Mouse (Mus musculus): ENCODE measurements around the gene Trmt61a. TPM values are rescaled to one million over a fixed set of nuclear protein-coding genes. Genes with fewer than 3 reads are reported as not detected.

Trmt61a gene
- polyA plus RNA-seq, 1 experiment from 2014 or later, result 8.8 TPM

DNA sequence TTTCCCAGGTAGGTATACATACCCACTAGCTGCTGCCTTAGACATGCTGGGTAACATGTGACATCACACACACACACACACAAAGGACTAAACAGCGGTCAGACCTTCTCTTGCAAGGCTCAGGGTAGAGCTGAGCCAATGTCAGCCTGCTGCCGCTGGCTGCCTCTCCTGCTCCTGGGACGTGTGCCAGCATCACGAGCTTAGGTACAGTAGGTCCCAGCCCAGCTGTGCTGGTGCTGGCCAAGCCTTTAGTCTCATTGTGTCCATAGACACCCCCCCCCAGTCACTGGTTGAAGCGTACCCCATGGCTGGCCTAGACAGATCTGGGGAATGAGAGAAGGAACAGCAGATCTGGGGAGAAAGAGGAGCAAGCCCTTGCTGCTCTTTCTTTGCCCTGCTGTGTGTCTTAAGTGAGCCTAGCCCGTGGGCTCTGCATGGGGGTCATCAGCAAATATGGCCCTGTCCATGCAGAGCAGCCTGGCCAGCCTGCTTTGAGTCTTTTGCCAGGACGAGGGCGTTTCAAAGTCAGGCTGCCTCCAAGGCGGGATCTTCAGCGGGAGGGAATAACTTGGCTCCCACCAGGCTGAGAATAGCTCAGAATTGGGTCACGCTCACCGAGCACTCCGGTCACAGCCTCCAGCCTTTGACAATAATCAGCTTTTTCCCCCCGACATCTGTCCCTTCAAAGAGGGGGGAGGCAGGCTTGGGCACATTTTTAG lies 9.6 kb downstream of the Trmt61a start:
- Histone ChIP-seq H3K9me3 (replicated peaks) (no peaks in the 10 kb centered on the region), H3K9ac (peak overlapping the region; percentile 60), H3K4me3 (no peak overlapping the region), H3K4me2 (peak overlapping the region; percentile 19; the same call in 1 of the 2 replicates), H3K27ac (ENCODE audit: poor library complexity, severe bottlenecking) (peak overlapping the region; percentile 91), H3K27me3 (replicated peaks) (no peaks in the 10 kb centered on the region), H3K4me1 (replicated peaks) (peaks cover 67% of the 10 kb centered on the region), H3K36me3 (0 out of 2 replicates have a peak, but pooled peaks cover 4% of the 10 kb centered on the region)
- WGBS, result 24% methylated on average over 14 of the region's 14 CpGs
- peak; percentile 56; the same call in 1 of the 2 replicates for ATAC-seq (ENCODE audit: insufficient number of reproducible peaks, low FRiP score)

DNA sequence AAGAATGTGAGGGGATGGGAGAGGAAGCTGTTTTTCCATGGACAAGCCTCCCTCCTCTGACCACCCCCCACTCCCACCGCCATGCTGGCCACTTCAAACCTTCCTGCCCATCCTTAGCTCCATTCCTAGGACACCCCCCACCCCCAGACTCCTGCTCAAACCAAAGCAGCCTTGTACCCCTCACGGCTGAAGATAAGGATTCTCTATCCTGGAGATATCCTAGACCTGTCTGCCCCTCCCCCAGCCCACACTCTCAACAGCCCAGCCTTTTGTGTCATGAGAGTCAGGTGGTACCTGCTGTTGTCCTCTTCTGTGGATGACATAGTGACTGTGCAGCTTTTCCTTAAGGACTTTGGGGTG lies 10.1 kb downstream of the Trmt61a start:
- no peaks in the 10 kb centered on the region for H3K27me3 ChIP-seq (replicated peaks)
- no peak overlapping the region for H3K4me3 ChIP-seq
- no peaks in the 10 kb centered on the region for H3K9me3 ChIP-seq (replicated peaks)
- peak overlapping the region; percentile 19; the same call in 1 of the 2 replicates for H3K4me2 ChIP-seq
- 19% methylated on average over 2 of the region's 2 CpGs for WGBS
- H3K4me1 ChIP-seq (replicated peaks), result peaks cover 67% of the 10 kb centered on the region
- no peak for ATAC-seq (ENCODE audit: insufficient number of reproducible peaks, low FRiP score)
- H3K36me3 ChIP-seq, result 0 out of 2 replicates have a peak, but pooled peaks cover 4% of the 10 kb centered on the region
- peak overlapping the region; percentile 91 for H3K27ac ChIP-seq (ENCODE audit: poor library complexity, severe bottlenecking)
- peak overlapping the region; percentile 60; the same call in 1 of the 2 replicates for H3K9ac ChIP-seq

DNA sequence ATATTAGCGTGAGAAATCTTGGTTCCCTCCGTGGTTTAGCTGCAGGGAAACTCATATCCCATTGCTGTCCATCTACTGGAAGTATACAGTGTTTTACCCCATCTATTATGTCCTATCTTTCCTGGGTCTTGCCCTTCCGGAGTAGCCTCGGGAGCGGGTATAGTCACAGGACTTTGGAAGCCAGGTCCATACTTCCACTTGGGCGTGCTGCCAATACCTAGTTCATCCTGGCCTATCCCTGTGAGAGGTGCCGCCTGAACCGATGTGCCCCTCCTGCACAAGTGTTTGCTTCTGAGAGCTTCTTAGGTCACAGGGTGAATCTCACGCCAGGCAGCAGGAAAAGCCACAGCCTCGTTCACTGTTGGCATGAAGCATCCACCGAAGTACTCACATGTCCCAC lies 11.5 kb downstream of the Trmt61a start:
- H3K9ac ChIP-seq, result no peak overlapping the region
- no peak for ATAC-seq (ENCODE audit: insufficient number of reproducible peaks, low FRiP score)
- WGBS, result 68% methylated on average over 11 of the region's 11 CpGs
- H3K4me3 ChIP-seq, result no peak overlapping the region
- no peak overlapping the region for H3K4me2 ChIP-seq
- no peak overlapping the region for H3K27ac ChIP-seq (ENCODE audit: poor library complexity, severe bottlenecking)
- H3K36me3 ChIP-seq, result no peaks in the 10 kb centered on the region
- no peaks in the 10 kb centered on the region for H3K9me3 ChIP-seq (replicated peaks)
- no peaks in the 10 kb centered on the region for H3K27me3 ChIP-seq (replicated peaks)
- H3K4me1 ChIP-seq (replicated peaks), result peaks cover 69% of the 10 kb centered on the region

DNA sequence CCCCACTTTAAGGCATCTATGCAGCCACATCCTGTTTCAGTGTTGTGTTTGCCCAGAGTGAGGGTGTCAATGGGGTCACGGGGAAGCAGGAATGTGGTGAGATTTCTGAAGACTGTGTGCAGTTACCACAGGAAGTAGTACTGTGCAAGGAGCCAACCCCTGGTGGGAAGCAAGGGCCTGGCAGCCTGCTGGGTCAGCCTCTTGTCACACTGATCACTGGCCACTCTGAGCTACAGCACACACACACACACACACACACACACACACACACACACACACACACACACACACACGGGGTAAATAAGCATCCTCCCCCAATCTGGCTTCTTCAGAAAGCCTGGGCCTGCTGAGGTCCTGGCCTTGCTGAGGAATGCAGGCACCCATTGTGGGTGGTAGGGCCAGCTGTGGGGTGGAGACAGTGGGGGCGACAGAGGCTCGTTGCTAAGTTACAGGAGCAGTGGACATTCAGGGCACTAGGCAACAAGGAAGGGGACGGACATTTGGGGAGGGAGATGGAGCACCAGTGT lies 13.5 kb downstream of the Trmt61a start:
- H3K9ac ChIP-seq, result peak overlapping the region; percentile 6; the same call in 1 of the 2 replicates
- no peaks in the 10 kb centered on the region for H3K36me3 ChIP-seq
- H3K9me3 ChIP-seq (replicated peaks), result no peaks in the 10 kb centered on the region
- H3K4me3 ChIP-seq, result no peak overlapping the region
- peak overlapping the region; percentile 34; the same call in 1 of the 2 replicates for H3K27ac ChIP-seq (ENCODE audit: poor library complexity, severe bottlenecking)
- WGBS, result 29% methylated on average over 5 of the region's 5 CpGs
- ATAC-seq (ENCODE audit: insufficient number of reproducible peaks, low FRiP score), result no peak
- H3K27me3 ChIP-seq (replicated peaks), result no peaks in the 10 kb centered on the region
- H3K4me2 ChIP-seq, result no peak overlapping the region
- peaks cover 81% of the 10 kb centered on the region for H3K4me1 ChIP-seq (replicated peaks)

DNA sequence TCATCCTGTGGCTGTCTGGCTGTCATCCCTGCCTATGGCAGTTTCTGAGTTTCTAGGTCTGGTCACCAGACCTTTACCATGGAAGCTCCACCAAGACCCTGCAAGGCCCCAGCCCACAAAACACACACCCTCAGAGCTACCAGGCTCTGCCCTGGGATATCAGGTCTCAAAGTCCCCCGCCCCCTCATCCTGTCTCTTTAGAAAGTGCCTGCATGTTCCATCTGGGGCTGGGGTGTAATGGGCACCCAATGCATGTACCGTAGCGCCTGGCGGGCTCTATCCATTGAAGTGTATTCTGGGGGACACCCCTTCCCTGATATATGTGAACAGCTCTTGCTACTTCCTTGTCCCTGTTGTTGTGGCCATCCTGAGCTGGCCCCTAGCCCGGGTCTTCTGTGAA lies 15.0 kb downstream of the Trmt61a start:
- Histone ChIP-seq H3K9ac (no peak overlapping the region), H3K27ac (ENCODE audit: poor library complexity, severe bottlenecking) (no peak overlapping the region)
- 83% methylated on average over 5 of the region's 5 CpGs for WGBS

DNA sequence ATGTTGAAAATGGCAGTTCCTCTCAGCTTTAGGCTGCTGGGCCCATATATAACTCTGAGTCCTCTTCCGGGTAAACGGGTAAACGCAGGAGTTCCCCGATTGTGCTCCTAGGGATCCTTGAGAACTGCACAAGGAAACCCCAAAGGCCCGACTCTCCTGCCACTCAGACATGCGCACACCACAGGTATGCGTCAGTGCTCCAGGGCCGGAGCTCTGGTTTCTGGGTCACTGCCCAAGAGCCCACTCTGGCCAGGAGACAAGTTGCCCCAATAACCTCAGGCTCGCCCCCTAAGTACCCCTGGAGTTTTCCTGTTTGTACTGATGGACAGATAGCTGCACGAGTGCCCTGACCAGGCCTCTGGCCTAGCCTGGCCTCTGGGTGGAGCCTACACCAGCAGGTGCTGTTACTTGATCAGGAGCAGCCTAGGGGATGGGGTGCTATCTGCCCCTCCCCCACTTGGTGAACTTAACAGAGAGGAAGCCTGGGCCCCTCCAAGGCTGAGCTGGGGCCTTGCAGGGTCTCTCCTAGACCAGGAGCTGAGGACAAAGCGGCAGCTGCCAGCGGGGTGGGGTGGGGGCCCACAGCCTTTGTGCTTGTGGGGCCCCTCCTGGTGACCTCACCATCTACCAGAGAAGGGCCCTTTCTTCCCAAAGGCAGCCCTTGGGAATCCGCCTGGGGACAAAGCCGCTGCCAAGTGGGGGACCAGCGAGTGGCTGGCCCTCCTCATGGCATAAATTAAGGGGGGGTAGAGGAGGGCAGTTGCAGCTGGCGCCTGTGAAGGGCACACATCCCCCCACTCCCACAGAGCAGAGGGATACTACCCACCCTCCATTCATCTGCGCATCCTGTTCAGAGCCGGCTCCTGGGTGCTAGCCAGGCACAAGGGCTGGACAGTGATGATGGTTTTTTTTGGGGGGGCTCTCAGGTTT lies 15.7 kb downstream of the Trmt61a start:
- H3K27me3 ChIP-seq (replicated peaks), result no peaks in the 10 kb centered on the region
- peak overlapping the region; percentile 43 for H3K9ac ChIP-seq
- H3K4me2 ChIP-seq, result peak overlapping the region; percentile 31
- no peak overlapping the region for H3K4me3 ChIP-seq
- peak; percentile 43; the same call in 1 of the 2 replicates for ATAC-seq (ENCODE audit: insufficient number of reproducible peaks, low FRiP score)
- H3K4me1 ChIP-seq (replicated peaks), result peaks cover 72% of the 10 kb centered on the region
- H3K36me3 ChIP-seq, result no peaks in the 10 kb centered on the region
- H3K9me3 ChIP-seq (replicated peaks), result no peaks in the 10 kb centered on the region
- no peak overlapping the region for H3K27ac ChIP-seq (ENCODE audit: poor library complexity, severe bottlenecking)
- 54% methylated on average over 18 of the region's 18 CpGs for WGBS

More for the DNA sequence above, 15.0 kb downstream of the Trmt61a start:
- Histone ChIP-seq H3K27me3 (replicated peaks) (no peaks in the 10 kb centered on the region), H3K4me3 (no peak overlapping the region), H3K36me3 (no peaks in the 10 kb centered on the region), H3K4me1 (replicated peaks) (peaks cover 70% of the 10 kb centered on the region), H3K9me3 (replicated peaks) (no peaks in the 10 kb centered on the region), H3K4me2 (no peak overlapping the region)
- no peak for ATAC-seq (ENCODE audit: insufficient number of reproducible peaks, low FRiP score)

DNA sequence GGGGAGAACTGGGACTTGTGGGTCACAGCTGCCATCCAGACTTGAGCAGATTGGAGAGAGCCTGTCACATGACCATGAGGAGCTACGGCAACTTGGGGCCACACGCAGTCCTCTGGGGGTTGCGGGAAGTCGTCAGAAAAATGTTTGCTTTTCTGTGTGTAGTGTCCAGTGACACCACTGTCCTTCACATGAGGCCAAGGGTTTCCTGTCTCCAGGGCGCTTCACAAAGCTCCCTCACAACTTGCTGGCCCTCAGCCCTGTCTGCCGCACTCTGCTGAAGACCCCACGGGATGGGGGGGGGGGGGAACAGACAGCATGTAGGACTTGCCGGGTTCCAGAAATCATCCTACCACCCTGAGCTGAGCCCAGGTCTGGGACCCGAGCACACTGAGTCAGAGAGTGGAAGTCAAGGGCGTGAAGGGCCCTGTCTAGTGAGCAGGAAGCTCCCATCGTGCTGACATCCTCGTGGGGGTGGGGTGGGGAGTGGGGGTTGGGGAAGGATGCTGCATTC lies 16.4 kb downstream of the Trmt61a start:
- Histone ChIP-seq H3K4me3 (no peak overlapping the region), H3K27me3 (replicated peaks) (no peaks in the 10 kb centered on the region), H3K9me3 (replicated peaks) (no peaks in the 10 kb centered on the region), H3K4me1 (replicated peaks) (peaks cover 66% of the 10 kb centered on the region), H3K9ac (peak overlapping the region; percentile 43; the same call in 1 of the 2 replicates), H3K4me2 (peak overlapping the region; percentile 31), H3K36me3 (no peaks in the 10 kb centered on the region), H3K27ac (ENCODE audit: poor library complexity, severe bottlenecking) (0 out of 2 replicates have a peak overlapping the region, but pooled peaks have one; percentile 12)
- WGBS, result 20% methylated on average over 12 of the region's 12 CpGs
- peak; percentile 30; the same call in 1 of the 2 replicates for ATAC-seq (ENCODE audit: insufficient number of reproducible peaks, low FRiP score)

DNA sequence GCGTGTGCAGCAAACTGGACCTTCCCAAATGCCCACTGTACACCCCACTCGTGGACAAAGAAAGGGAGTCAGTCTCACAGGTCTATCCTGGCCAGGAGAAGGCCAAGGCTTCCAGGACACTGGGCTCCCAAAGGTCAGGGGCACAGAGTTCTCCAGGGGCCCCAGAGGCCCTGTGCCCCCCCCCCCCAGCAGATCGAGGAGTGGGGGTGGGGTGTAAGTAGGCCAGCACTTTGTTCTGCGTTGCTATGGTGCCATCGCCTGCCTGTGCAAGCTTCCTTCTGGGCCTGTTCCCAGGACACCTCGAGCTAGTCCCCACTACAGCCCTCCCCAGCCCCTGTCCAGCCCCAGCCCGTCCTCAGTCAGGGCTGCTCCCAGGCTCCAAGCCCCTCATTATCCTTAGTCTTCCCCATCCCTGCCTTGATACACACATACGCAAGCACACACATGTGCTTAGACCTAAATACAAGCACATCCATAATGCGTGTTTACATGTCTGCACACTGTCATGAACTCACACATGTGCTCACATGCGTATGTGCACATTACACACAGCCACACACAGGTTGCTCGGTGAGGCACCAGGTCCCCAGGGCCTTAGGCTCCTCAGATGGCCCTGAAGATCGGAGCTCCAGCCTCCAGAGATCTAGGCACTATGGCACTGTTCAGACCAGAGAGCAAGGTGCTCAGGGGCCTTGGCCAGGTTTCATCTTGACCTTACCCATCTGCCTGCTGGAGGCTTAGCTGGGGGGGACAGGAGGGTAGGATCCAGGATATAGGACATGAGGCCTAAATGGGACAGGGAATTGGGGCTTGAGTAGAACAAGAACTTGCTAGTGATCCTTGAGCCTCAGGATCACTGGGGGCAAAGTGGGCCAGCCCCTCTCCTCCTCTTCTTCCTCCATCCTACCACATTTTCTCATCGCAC lies 17.2 kb downstream of the Trmt61a start:
- no peak overlapping the region for H3K4me2 ChIP-seq
- 60% methylated on average over 13 of the region's 13 CpGs for WGBS
- 0 out of 2 replicates have a peak, but pooled peaks have one; percentile 23 for ATAC-seq (ENCODE audit: insufficient number of reproducible peaks, low FRiP score)
- no peaks in the 10 kb centered on the region for H3K9me3 ChIP-seq (replicated peaks)
- no peak overlapping the region for H3K9ac ChIP-seq
- H3K27ac ChIP-seq (ENCODE audit: poor library complexity, severe bottlenecking), result no peak overlapping the region
- H3K36me3 ChIP-seq, result no peaks in the 10 kb centered on the region
- peaks cover 61% of the 10 kb centered on the region for H3K4me1 ChIP-seq (replicated peaks)
- H3K27me3 ChIP-seq (replicated peaks), result no peaks in the 10 kb centered on the region
- no peak overlapping the region for H3K4me3 ChIP-seq

DNA sequence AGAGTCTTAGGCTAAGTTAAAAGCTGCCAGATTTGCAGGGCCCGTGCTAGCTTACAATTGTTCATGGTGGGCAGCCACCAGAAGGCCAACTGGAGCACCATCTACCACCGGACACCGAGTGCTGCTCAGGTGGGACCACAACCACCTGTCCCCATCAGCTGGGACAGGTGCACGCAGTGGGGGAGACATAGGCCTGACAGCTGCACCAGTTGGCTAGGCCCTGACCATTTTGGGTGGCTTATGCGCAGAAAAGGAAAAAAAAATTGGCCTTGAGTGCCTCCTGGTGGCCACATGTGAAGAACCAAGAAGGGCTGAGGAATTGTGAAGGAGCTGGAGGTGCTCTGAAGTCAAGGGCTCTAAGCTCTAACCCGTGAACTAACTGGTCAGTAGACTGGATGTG lies 18.3 kb downstream of the Trmt61a start:
- Histone ChIP-seq H3K36me3 (no peaks in the 10 kb centered on the region), H3K4me3 (no peak overlapping the region), H3K4me1 (replicated peaks) (peaks cover 54% of the 10 kb centered on the region), H3K27ac (ENCODE audit: poor library complexity, severe bottlenecking) (no peak overlapping the region), H3K9me3 (replicated peaks) (no peaks in the 10 kb centered on the region), H3K4me2 (no peak overlapping the region), H3K27me3 (replicated peaks) (no peaks in the 10 kb centered on the region), H3K9ac (no peak overlapping the region)
- 29% methylated on average over 6 of the region's 6 CpGs for WGBS
- ATAC-seq (ENCODE audit: insufficient number of reproducible peaks, low FRiP score), result no peak

DNA sequence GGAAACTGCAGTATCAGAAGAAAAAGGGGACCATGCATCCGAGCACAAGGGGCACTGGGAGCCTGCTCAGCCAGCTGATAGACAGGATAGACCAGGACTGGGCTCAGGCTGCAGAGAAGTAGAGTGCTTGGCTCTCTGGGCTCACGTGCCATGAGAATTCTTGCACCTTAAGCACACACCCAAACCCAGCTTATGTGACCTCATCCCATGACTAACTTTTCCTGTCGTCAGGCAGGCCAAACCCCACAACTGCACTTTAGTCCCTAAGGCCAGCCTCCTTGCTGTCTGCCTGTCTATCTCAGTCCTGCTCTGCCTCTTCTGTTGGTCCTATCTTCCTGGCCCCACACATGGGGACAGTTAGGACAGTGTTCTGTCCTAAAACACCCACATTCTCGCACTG lies 19.8 kb downstream of the Trmt61a start:
- Histone ChIP-seq H3K36me3 (no peaks in the 10 kb centered on the region), H3K4me3 (no peak overlapping the region), H3K4me1 (replicated peaks) (peaks cover 40% of the 10 kb centered on the region), H3K27me3 (replicated peaks) (no peaks in the 10 kb centered on the region), H3K4me2 (no peak overlapping the region), H3K27ac (ENCODE audit: poor library complexity, severe bottlenecking) (no peak overlapping the region), H3K9ac (peak overlapping the region; percentile 34; the same call in 1 of the 2 replicates), H3K9me3 (replicated peaks) (no peaks in the 10 kb centered on the region)
- no peak for ATAC-seq (ENCODE audit: insufficient number of reproducible peaks, low FRiP score)
- WGBS, result 51% methylated on average over 4 of the region's 4 CpGs

Data from heart, embryonic 12.5 days (tissue).